Mouse (Mus musculus) liver, adult 2 months (tissue): Measurements from ENCODE around the gene Atrn.

Experiments used
- CTCF ChIP-seq: fragments of 200-500 bp; IDR thresholded peaks from 2 replicates; pipeline ENCODE4 v1.5.1; 2011; ENCODE audit warnings: low read depth, low read length, control low read depth
- POLR2A ChIP-seq: fragments of 200-500 bp; IDR thresholded peaks from 2 replicates; pipeline ENCODE4 v1.6.1; 2011; ENCODE audit warnings: low read length, control low read depth; ENCODE audit not compliant: insufficient read depth; ENCODE audit errors: extremely low read depth

- TF ChIP-seq POLR2A (no peak), CTCF (no peak)
Measured at GRCm38 (mm10) chr2:130877376-130877775, 28.9 kb upstream of the Atrn start.
